Mouse (Mus musculus) spleen, adult 2 months (tissue): ENCODE data around the gene Rasgrf2.

Experiments used
- CTCF ChIP-seq: fragments of 200-500 bp; IDR thresholded peaks from 2 replicates; pipeline ENCODE4 v1.5.1; 2011; ENCODE audit warnings: mild to moderate bottlenecking, inconsistent platforms; ENCODE audit not compliant: insufficient read depth, insufficient read length, insufficient replicate concordance; ENCODE audit errors: extremely low read depth
- POLR2A ChIP-seq: fragments of 200-500 bp; IDR thresholded peaks from 2 replicates; pipeline ENCODE4 v1.6.1; 2011; ENCODE audit warnings: low read depth, low read length, inconsistent platforms

DNA sequence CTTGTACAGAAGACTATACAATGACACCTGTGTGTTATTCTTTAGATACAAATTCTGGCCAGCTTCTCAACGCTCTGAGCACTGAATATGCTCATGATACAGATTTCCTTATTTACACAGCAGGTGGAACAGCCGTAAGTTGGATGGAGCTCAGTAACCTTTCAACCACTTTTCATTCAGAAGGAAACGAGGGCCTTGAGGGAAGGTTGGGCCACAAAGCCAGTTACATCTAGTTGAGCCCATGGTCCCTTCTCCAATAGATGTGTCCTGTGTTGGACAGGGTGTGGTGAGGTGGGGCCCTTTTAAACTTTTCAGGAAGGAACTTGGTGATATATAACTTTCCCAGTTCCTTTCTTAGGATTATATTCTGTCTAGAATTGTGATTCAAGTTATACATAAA is 277.0 kb downstream of the Rasgrf2 start:
- TF ChIP-seq CTCF, result no peak
- no peak for TF ChIP-seq POLR2A
